In genomic region chr9:57789733-57790132, GRCm38 (mm10) we compare ENCODE assay signal across 14 mouse cellular contexts.
"Had no signal": no experiment of that assay in that cellular context is flagged by ENCODE, and none has a peak within 500 bp of the region (broad histone marks: within the 10 kb centered on the region; RNA-seq: fewer than 3 reads in every experiment).

No protein-coding gene starts in this region.

- H3K27me3 ChIP-seq: limb, embryonic 13.5 days; midbrain, embryonic 15.5 days; neural tube, embryonic 13.5 days had no signal

- H3K4me3 ChIP-seq: layer of hippocampus, adult 2 months; limb, embryonic 13.5 days; midbrain, embryonic 15.5 days; neural tube, embryonic 13.5 days had no signal

- H3K4me1 ChIP-seq: limb, embryonic 13.5 days; midbrain, embryonic 15.5 days; neural tube, embryonic 13.5 days had no signal

- H3K27ac ChIP-seq: hindbrain, postnatal 0 days; layer of hippocampus, adult 2 months; limb, embryonic 13.5 days; midbrain, embryonic 15.5 days; neural tube, embryonic 13.5 days had no signal

- ATAC-seq: hindbrain, postnatal 0 days; midbrain, embryonic 15.5 days had no signal

- H3K4me2 ChIP-seq: limb, embryonic 13.5 days; liver, embryonic 11.5 days; midbrain, embryonic 11.5 days; midbrain, embryonic 15.5 days; neural tube, embryonic 13.5 days had no signal

- DNase-seq: kidney, adult 11 months; kidney, postnatal 10 days; kidney, postnatal 4 days; left cerebral cortex, postnatal 4 days; lung, adult 18-20 months; retina, postnatal 1 day; right cerebral cortex, postnatal 14 days had no signal

- H3K9me3 ChIP-seq: limb, embryonic 13.5 days; midbrain, embryonic 15.5 days; neural tube, embryonic 13.5 days had no signal

- H3K9ac ChIP-seq: limb, embryonic 13.5 days; midbrain, embryonic 15.5 days; neural tube, embryonic 13.5 days had no signal
